Mouse (Mus musculus): ENCODE measurements around the gene 6030458C11Rik. TPM values are rescaled to one million over a fixed set of nuclear protein-coding genes. Genes with fewer than 3 reads are reported as not detected.
A peak's percentile ranks its signal among the peaks of the same experiment; 100 is the strongest.

Gene 6030458C11Rik
- polyA plus RNA-seq (2015; fragmentation: Nextera tagmentation; extraction: Ambion mirVana): 33.7 and 42.1 TPM in 2 replicates

DNA sequence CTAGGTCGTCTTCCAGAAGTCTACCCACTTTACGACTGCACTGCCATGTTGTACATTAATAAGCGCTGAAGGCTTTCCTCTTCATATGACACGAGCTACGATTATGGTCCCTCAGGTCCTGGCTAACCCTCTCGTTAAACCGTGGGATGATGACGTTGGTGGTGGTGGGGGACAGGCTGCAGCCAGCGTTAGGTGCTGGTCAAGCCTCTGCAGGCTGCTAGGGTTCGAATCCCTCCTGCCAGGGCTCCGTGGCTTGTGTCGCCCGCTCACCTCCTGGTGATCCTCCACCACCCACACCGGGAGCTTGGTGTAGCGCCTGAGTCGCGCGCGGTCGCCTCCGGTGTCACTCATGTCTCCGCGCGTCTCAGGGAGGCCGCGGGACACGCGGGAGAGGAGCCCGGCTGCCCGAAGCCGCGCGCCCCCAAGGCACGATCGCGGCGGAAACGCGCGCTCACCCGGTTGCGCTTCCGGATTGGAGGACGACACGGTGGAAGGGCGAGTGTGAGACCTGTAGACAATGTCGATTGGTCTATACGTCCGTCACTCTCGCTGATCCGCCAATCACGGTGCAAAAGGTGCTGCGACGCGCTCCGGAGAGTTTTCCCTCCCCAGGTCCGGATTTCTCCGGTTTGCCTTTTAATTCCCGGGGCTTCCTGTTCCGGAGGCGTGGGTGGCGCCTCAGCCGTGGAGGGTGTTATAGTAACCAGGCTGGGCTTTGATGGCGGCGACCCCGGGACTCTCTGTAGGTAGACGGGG lies at the start of gene 6030458C11Rik, which contains the start of gene Drosha:
6030458C11Rik (minus strand) TSS at position 453 of the 756 bp plus-strand sequence.
Drosha (plus strand) TSS at position 619 of the 756 bp plus-strand sequence.
- peak within 1 kb of the TSS; percentile 90 for H3K27ac ChIP-seq
- ATAC-seq (ENCODE audit: low FRiP score): peak; percentile 100
- under 1% methylated on average over 67 of the region's 67 CpGs for WGBS
- peak within 1 kb of the TSS; percentile 94 for H3K9ac ChIP-seq
- no peaks in the 10 kb centered on the region for H3K9me3 ChIP-seq
- peak within 1 kb of the TSS; percentile 80 for H3K4me3 ChIP-seq
- no peaks in the 10 kb centered on the region for H3K27me3 ChIP-seq
- H3K36me3 ChIP-seq: peaks cover 44% of the 10 kb centered on the region
- H3K4me1 ChIP-seq (replicated peaks): peaks cover 25% of the 10 kb centered on the region
- H3K4me2 ChIP-seq: peak within 1 kb of the TSS; percentile 76

DNA sequence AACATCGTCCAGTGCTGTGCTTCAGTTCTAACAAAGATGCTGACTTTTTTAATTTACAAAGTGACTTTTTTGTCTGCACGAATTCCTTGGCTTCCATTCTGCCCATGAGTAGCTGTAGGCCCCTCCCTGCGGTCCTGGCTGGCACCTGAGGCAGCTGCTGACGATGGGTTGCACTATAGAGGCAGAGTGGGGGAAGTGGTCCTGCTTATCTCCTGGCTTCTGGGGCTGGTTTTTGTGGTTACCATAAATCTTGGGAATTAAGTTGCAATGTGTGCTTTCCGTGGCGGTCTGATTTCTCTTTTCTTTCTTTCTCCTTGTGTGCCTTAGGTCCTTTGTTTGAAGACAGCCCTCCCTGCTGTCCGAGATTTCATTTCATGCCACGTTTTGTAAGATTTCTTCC lies 42.8 kb upstream of the 6030458C11Rik start:
- H3K27me3 ChIP-seq: no peaks in the 10 kb centered on the region
- no peak for ATAC-seq (ENCODE audit: low FRiP score)
- peaks cover 64% of the 10 kb centered on the region for H3K36me3 ChIP-seq
- no peaks in the 10 kb centered on the region for H3K4me1 ChIP-seq (replicated peaks)
- no peaks in the 10 kb centered on the region for H3K9me3 ChIP-seq
- no peak overlapping the region for H3K27ac ChIP-seq
- H3K4me3 ChIP-seq: no peak overlapping the region
- H3K4me2 ChIP-seq: no peak overlapping the region
- 79% methylated on average over 8 of the region's 8 CpGs for WGBS
- no peak overlapping the region for H3K9ac ChIP-seq

DNA sequence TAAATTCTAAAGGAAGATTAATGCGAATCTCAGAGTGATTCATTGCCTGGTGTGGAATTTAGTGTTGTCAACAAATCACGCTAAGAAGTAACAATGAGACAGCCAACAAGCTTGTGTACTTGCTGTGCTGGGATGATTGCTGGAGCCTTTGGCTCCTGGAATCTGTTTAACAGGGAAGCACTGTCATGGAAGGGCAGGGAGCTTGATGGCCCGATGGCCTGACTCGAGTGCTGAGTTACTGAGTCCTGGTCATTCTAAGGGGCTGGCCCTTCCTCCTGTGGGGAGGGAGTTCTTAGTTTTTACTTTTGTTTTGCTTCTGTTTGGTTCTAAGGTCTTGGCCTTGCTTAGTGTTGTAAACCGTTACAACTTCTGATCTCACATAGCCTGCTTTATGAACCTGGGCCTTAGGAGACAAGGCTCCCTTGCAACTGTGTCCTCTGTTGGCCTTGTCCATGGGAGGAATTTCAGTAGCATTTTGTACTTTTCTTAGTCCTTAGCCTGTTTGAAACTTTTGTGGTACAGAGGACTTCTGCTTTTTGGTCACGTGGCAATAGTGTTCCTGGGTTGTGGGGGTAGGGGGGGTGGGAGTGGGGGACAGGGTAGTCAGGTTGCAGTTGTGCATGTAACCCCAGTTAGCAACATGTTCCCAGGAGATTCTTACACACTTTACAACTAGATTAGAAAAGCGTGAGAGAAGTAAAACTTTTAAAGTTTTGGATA lies 41.3 kb upstream of the 6030458C11Rik start:
- WGBS: 88% methylated on average over 7 of the region's 7 CpGs
- H3K9ac ChIP-seq: no peak overlapping the region

DNA sequence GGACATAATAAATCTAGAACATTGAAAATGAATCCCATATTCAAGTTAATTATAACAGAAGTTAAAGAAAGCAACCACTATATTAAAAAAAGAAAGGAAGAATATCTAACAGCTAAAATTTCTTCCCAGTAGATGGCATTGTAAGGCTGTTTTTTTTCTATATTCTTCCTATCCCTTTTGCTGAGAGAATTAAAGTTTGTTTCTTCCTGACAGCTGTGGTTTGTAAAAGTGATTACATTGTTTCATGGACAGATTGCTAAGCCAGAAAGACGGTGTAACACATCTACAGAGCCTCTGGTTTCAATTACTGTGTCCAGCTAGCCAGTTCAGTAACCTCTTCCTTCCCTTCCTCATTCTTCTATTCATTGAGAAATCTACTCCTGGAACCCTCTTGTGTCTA lies 39.2 kb upstream of the 6030458C11Rik start:
- H3K9ac ChIP-seq: no peak overlapping the region
- H3K36me3 ChIP-seq: peaks cover 80% of the 10 kb centered on the region
- 53% methylated on average over 1 of the region's 1 CpGs for WGBS
- ATAC-seq (ENCODE audit: low FRiP score): no peak
- no peak overlapping the region for H3K4me2 ChIP-seq
- H3K9me3 ChIP-seq: no peaks in the 10 kb centered on the region
- H3K27me3 ChIP-seq: no peaks in the 10 kb centered on the region
- no peaks in the 10 kb centered on the region for H3K4me1 ChIP-seq (replicated peaks)
- H3K27ac ChIP-seq: no peak overlapping the region
- H3K4me3 ChIP-seq: no peak overlapping the region

More for the DNA sequence above, 41.3 kb upstream of the 6030458C11Rik start:
- Histone ChIP-seq H3K27me3 (no peaks in the 10 kb centered on the region), H3K4me3 (no peak overlapping the region), H3K36me3 (peaks cover 71% of the 10 kb centered on the region), H3K9me3 (no peaks in the 10 kb centered on the region), H3K27ac (no peak overlapping the region), H3K4me2 (no peak overlapping the region), H3K4me1 (replicated peaks) (no peaks in the 10 kb centered on the region)
- ATAC-seq (ENCODE audit: low FRiP score): no peak

DNA sequence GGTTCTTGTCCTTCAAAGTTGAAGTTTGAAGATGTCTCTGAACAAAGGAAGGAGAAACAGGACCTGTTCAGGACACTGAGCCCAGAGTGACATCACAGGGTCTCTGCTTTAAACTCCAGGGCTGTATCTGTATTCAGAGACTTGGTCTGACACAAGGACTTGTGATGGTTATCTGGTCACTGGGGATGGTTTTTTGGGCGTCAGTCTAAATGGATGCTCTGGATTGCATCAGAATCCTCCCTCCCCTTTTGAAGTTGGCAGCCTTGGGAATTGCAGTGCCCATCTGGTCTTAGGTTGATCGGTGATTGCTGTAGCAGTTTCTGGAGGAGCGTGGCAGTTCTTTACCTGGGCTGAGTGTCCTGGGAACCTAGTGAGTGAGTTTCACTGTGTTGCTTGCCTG lies 37.6 kb upstream of the 6030458C11Rik start:
- Histone ChIP-seq H3K36me3 (peaks cover 80% of the 10 kb centered on the region), H3K4me1 (replicated peaks) (no peaks in the 10 kb centered on the region), H3K4me2 (no peak overlapping the region), H3K27ac (no peak overlapping the region), H3K9ac (no peak overlapping the region), H3K27me3 (no peaks in the 10 kb centered on the region), H3K9me3 (no peaks in the 10 kb centered on the region), H3K4me3 (no peak overlapping the region)
- WGBS: 88% methylated on average over 3 of the region's 3 CpGs
- no peak for ATAC-seq (ENCODE audit: low FRiP score)

DNA sequence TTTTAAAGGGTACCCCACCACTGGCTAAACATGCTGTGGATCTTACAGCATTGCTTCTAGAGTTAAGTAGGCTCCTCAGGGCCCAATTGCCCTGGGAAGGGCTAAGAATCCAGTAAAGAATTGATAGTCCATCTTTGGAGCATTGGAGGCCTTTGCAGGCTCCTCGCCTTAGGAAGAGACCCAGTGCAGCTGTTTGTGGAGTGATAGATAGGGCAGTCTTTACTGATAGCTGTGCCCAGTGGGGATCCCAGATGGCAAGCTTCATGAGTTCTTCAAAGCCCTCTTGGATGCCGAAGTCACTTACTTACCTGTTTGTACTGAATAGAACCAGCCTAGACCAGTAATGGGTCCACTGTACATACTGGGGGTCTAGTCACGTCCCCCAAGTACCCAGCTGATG lies 34.2 kb upstream of the 6030458C11Rik start:
- ATAC-seq (ENCODE audit: low FRiP score): no peak
- Histone ChIP-seq H3K36me3 (peaks cover 88% of the 10 kb centered on the region), H3K9me3 (no peaks in the 10 kb centered on the region), H3K27ac (no peak overlapping the region), H3K4me1 (replicated peaks) (no peaks in the 10 kb centered on the region), H3K9ac (no peak overlapping the region), H3K27me3 (no peaks in the 10 kb centered on the region), H3K4me3 (no peak overlapping the region), H3K4me2 (no peak overlapping the region)
- WGBS: 93% methylated on average over 3 of the region's 3 CpGs

DNA sequence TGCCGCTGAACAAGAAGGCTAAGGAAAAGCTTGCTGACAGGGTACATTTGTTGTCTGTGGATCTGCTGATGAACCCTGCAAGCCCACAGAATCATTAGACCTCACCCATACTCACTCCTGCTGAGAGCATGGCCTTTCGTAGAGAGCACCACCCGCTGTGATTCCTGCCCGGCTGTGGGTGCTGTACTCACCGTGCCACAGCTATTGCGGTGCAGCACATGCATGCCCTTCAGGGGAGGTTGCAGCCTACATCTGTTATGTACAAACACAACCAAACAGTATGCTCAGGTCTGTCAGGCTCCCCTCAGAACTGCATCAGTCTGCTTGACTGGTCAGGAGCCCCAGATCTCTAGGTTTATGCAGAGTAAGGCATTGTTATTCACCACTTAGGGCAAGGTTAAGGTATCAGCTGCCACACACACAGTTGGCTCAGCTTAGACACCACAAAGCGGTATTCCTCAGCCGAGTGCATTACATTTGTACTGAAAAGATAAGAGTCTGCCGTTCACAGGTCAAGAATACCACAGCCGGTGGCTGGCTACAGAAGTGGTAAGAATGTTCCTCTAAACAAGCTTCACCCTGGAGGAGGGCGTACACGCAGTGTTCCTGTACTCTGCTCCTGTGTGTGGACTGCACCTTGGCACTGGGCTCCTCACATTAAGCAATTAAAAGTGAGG lies 33.5 kb upstream of the 6030458C11Rik start:
- Histone ChIP-seq H3K9ac (no peak overlapping the region), H3K4me3 (no peak overlapping the region), H3K4me2 (no peak overlapping the region), H3K27me3 (no peaks in the 10 kb centered on the region), H3K27ac (no peak overlapping the region), H3K4me1 (replicated peaks) (no peaks in the 10 kb centered on the region), H3K9me3 (no peaks in the 10 kb centered on the region), H3K36me3 (peaks cover 91% of the 10 kb centered on the region)
- ATAC-seq (ENCODE audit: low FRiP score): no peak
- 96% methylated on average over 12 of the region's 12 CpGs for WGBS

DNA sequence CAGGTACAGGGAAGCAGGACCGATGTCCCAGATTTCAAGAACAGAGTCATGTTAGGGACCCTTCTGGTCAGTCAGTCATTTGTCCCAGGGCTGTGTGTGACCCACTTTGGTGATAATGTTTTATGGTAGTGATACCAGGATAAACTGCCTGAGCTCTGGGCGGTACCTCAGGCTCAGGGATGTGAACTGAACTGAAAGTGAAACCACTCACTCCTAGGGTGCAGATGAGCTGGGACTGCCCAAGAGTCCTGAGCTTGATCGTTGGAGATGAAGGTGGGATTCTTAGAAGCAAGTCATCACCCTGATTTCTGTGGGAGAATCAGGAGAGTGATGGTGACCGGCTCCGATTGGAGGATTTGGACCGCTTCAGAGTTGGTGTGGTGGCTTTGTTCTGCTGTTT lies 32.3 kb upstream of the 6030458C11Rik start:
- H3K27me3 ChIP-seq: no peaks in the 10 kb centered on the region
- WGBS: 99% methylated on average over 6 of the region's 6 CpGs
- no peak overlapping the region for H3K4me3 ChIP-seq
- no peak overlapping the region for H3K27ac ChIP-seq
- H3K9me3 ChIP-seq: no peaks in the 10 kb centered on the region
- no peak overlapping the region for H3K4me2 ChIP-seq
- H3K9ac ChIP-seq: no peak overlapping the region
- H3K36me3 ChIP-seq: peaks cover 94% of the 10 kb centered on the region
- H3K4me1 ChIP-seq (replicated peaks): no peaks in the 10 kb centered on the region
- ATAC-seq (ENCODE audit: low FRiP score): no peak

DNA sequence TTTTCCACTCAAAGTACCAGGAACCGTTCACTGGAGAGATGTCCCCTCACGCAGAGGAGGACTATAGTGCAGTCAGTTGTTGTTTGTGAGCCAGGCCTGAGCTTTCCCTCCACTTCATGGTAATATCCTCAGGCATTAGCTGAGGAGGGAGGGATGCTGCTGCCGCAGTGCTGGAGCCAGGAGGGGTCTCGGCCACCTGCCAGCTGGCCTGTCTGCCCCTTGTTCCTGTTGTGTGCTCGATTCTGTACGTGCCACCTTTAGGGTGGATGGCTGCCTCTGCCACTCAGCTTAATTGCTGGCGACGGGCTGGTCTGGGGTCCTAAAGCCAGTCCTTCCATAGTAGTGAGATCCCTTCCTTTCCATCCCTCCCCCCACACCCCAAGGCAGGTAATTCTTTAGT lies 29.0 kb upstream of the 6030458C11Rik start:
- Histone ChIP-seq H3K27ac (no peak overlapping the region), H3K27me3 (no peaks in the 10 kb centered on the region), H3K4me2 (no peak overlapping the region), H3K4me1 (replicated peaks) (no peaks in the 10 kb centered on the region), H3K36me3 (peaks cover 92% of the 10 kb centered on the region), H3K4me3 (no peak overlapping the region), H3K9me3 (no peaks in the 10 kb centered on the region), H3K9ac (no peak overlapping the region)
- no peak for ATAC-seq (ENCODE audit: low FRiP score)
- 94% methylated on average over 8 of the region's 8 CpGs for WGBS

DNA sequence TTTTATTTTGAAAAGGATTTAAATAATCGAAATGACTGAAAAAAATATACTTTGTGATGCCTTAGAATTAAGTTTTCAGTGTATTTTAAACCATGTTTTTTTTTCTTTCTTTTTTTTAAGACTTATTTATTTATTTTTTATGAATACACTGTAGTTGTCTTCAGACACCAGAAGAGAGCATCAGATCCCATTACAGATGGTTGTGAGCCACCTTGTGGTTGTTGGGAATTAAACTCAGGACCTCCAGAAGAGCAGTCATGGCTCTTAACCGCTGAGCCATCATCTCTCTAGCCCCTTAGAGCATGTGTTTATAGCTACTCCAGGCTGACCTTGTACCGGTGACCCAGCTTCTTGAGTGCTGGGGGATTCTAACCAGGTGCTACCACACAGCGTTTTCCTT lies 24.9 kb upstream of the 6030458C11Rik start:
- Histone ChIP-seq H3K36me3 (peaks cover 95% of the 10 kb centered on the region), H3K9me3 (no peaks in the 10 kb centered on the region), H3K4me2 (no peak overlapping the region), H3K4me1 (replicated peaks) (no peaks in the 10 kb centered on the region), H3K27me3 (no peaks in the 10 kb centered on the region), H3K9ac (no peak overlapping the region), H3K4me3 (no peak overlapping the region), H3K27ac (no peak overlapping the region)
- 91% methylated on average over 4 of the region's 4 CpGs for WGBS
- no peak for ATAC-seq (ENCODE audit: low FRiP score)

DNA sequence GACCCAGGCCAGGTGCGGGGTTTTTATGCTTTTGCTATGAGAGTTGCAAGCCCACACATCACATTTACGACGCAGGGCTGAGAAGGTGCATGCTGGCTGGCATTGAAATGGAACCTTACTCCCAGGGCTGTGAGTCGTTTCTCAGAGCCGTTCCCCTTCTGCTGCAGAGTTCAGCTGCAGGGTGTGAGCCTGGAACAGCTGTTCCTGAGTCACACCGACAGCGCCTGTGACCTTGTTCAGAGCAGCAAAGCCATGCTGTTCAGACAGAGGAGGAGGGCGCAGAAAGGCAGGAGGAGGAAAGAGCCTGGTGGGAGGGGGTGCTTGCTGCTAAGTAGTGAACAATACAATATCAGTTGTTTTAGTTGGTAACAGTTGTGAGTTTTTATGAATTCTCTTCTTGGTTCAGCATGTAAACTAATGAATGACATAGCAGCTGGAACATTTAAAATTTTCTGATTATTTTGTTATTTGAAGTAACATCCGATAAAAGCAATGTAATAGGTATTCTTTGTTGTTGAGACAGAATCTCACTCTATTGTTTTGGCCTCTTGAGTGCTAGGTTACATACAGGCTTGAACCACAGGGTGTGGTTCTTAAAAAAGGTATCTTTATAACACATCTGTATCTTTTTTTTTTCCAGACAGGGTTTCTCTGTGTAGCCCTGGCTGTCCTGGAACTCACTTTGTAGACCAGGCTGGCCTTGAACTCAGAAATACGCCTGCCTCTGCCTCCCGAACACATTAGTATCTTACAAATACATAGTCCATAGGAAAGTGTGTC lies 23.9 kb upstream of the 6030458C11Rik start:
- Histone ChIP-seq H3K9ac (no peak overlapping the region), H3K4me2 (no peak overlapping the region), H3K4me3 (no peak overlapping the region), H3K27ac (no peak overlapping the region), H3K36me3 (peaks cover 94% of the 10 kb centered on the region), H3K27me3 (no peaks in the 10 kb centered on the region), H3K9me3 (no peaks in the 10 kb centered on the region), H3K4me1 (replicated peaks) (no peaks in the 10 kb centered on the region)
- WGBS: 85% methylated on average over 11 of the region's 11 CpGs
- ATAC-seq (ENCODE audit: low FRiP score): no peak

DNA sequence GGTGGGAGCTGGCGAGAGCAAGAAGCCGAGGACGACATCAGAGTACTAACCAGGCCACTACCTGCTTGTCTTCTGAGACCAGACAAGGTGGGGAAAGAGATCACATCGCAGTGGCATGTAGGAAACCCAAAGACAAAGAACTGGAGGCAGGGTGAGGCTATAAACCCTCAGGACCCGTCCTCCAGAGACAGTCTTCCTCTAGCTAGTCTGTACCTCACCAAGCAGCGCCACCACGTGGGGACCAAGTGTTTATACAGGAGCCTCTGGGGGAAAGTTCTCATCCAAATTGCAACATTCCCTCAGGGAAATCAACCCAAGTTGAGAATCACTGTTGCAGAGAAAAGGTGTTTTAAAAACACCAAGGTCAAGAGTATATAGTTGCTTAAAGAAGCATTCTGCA lies 18.4 kb upstream of the 6030458C11Rik start:
- Histone ChIP-seq H3K9me3 (no peaks in the 10 kb centered on the region), H3K27me3 (no peaks in the 10 kb centered on the region), H3K4me1 (replicated peaks) (no peaks in the 10 kb centered on the region), H3K9ac (no peak overlapping the region), H3K27ac (no peak overlapping the region), H3K4me2 (no peak overlapping the region), H3K36me3 (peaks cover 91% of the 10 kb centered on the region), H3K4me3 (no peak overlapping the region)
- no peak for ATAC-seq (ENCODE audit: low FRiP score)
- WGBS: 80% methylated on average over 7 of the region's 7 CpGs

Measured in hindbrain, embryonic 13.5 days (tissue).